Mouse (Mus musculus): ENCODE measurements around the gene B230118H07Rik. TPM values are rescaled to one million over a fixed set of nuclear protein-coding genes. Genes with fewer than 3 reads are reported as not detected.

B230118H07Rik gene
- polyA plus RNA-seq, 1 experiment from 2014 or later, result 60.3 TPM

GRCm38 (mm10) chr2:101581418-101581817 lies 67.9 kb downstream of the B230118H07Rik start:
- Histone ChIP-seq H3K27ac (ENCODE audit: low read length) (peak overlapping the region; percentile 57), H3K4me1 (ENCODE audit: control insufficient read depth, insufficient read depth, low read length) (no peaks in the 10 kb centered on the region), H3K4me3 (ENCODE audit: low read length) (no peak overlapping the region), H3K9me3 (replicated peaks; ENCODE audit: control insufficient read depth, low read length) (no peaks in the 10 kb centered on the region), H3K27me3 (ENCODE audit: control insufficient read depth, insufficient read depth, low read length) (no peaks in the 10 kb centered on the region), H3K9ac (ENCODE audit: low read length) (no peak overlapping the region), H3K36me3 (ENCODE audit: control insufficient read depth, insufficient read depth) (0 out of 2 replicates have a peak, but pooled peaks cover 3% of the 10 kb centered on the region), H3K4me2 (ENCODE audit: low read depth, low read length) (no peak overlapping the region)
- ATAC-seq (replicated peaks; ENCODE audit: extremely low read depth, insufficient read depth, low FRiP score), result no peak; the same call in 1 of the 2 replicates
- 79% methylated on average over 3 of the region's 3 CpGs for WGBS

GRCm38 (mm10) chr2:101580977-101581376 lies 68.4 kb downstream of the B230118H07Rik start:
- no peak overlapping the region for H3K4me3 ChIP-seq (ENCODE audit: low read length)
- no peaks in the 10 kb centered on the region for H3K9me3 ChIP-seq (replicated peaks; ENCODE audit: control insufficient read depth, low read length)
- 0 out of 2 replicates have a peak, but pooled peaks cover 3% of the 10 kb centered on the region for H3K36me3 ChIP-seq (ENCODE audit: control insufficient read depth, insufficient read depth)
- ATAC-seq (replicated peaks; ENCODE audit: extremely low read depth, insufficient read depth, low FRiP score), result no peak
- no peak overlapping the region for H3K9ac ChIP-seq (ENCODE audit: low read length)
- H3K27me3 ChIP-seq (ENCODE audit: control insufficient read depth, insufficient read depth, low read length), result no peaks in the 10 kb centered on the region
- H3K4me2 ChIP-seq (ENCODE audit: low read depth, low read length), result no peak overlapping the region
- 73% methylated on average over 3 of the region's 3 CpGs for WGBS
- no peaks in the 10 kb centered on the region for H3K4me1 ChIP-seq (ENCODE audit: control insufficient read depth, insufficient read depth, low read length)
- H3K27ac ChIP-seq (ENCODE audit: low read length), result peak overlapping the region; percentile 57

- Histone ChIP-seq H3K4me3 (ENCODE audit: low read length) (no peak overlapping the region), H3K36me3 (ENCODE audit: control insufficient read depth, insufficient read depth) (0 out of 2 replicates have a peak, but pooled peaks cover 3% of the 10 kb centered on the region), H3K4me2 (ENCODE audit: low read depth, low read length) (no peak overlapping the region), H3K4me1 (ENCODE audit: control insufficient read depth, insufficient read depth, low read length) (no peaks in the 10 kb centered on the region), H3K27me3 (ENCODE audit: control insufficient read depth, insufficient read depth, low read length) (no peaks in the 10 kb centered on the region), H3K27ac (ENCODE audit: low read length) (no peak overlapping the region), H3K9ac (ENCODE audit: low read length) (no peak overlapping the region), H3K9me3 (replicated peaks; ENCODE audit: control insufficient read depth, low read length) (no peaks in the 10 kb centered on the region)
- 79% methylated on average over 1 of the region's 1 CpGs for WGBS
- no peak for ATAC-seq (replicated peaks; ENCODE audit: extremely low read depth, insufficient read depth, low FRiP score)
These were observed 68.9 kb downstream of the B230118H07Rik start for GRCm38 (mm10) chr2:101580428-101580827.

GRCm38 (mm10) chr2:101580027-101580426 lies 69.3 kb downstream of the B230118H07Rik start:
- Histone ChIP-seq H3K27ac (ENCODE audit: low read length) (no peak overlapping the region), H3K4me2 (ENCODE audit: low read depth, low read length) (no peak overlapping the region), H3K4me3 (ENCODE audit: low read length) (no peak overlapping the region), H3K9me3 (replicated peaks; ENCODE audit: control insufficient read depth, low read length) (no peaks in the 10 kb centered on the region), H3K36me3 (ENCODE audit: control insufficient read depth, insufficient read depth) (0 out of 2 replicates have a peak, but pooled peaks cover 3% of the 10 kb centered on the region), H3K9ac (ENCODE audit: low read length) (no peak overlapping the region), H3K27me3 (ENCODE audit: control insufficient read depth, insufficient read depth, low read length) (no peaks in the 10 kb centered on the region), H3K4me1 (ENCODE audit: control insufficient read depth, insufficient read depth, low read length) (no peaks in the 10 kb centered on the region)
- no peak for ATAC-seq (replicated peaks; ENCODE audit: extremely low read depth, insufficient read depth, low FRiP score)
- WGBS, result 73% methylated on average over 2 of the region's 2 CpGs

- Histone ChIP-seq H3K36me3 (ENCODE audit: control insufficient read depth, insufficient read depth) (no peaks in the 10 kb centered on the region), H3K4me3 (ENCODE audit: low read length) (no peak overlapping the region), H3K9ac (ENCODE audit: low read length) (no peak overlapping the region), H3K4me2 (ENCODE audit: low read depth, low read length) (no peak overlapping the region), H3K27me3 (ENCODE audit: control insufficient read depth, insufficient read depth, low read length) (no peaks in the 10 kb centered on the region), H3K27ac (ENCODE audit: low read length) (no peak overlapping the region), H3K9me3 (replicated peaks; ENCODE audit: control insufficient read depth, low read length) (no peaks in the 10 kb centered on the region), H3K4me1 (ENCODE audit: control insufficient read depth, insufficient read depth, low read length) (no peaks in the 10 kb centered on the region)
- 81% methylated on average over 4 of the region's 4 CpGs for WGBS
- ATAC-seq (replicated peaks; ENCODE audit: extremely low read depth, insufficient read depth, low FRiP score), result no peak
These were observed 72.1 kb downstream of the B230118H07Rik start for GRCm38 (mm10) chr2:101577243-101577642.

- no peak overlapping the region for H3K4me3 ChIP-seq (ENCODE audit: low read length)
- H3K36me3 ChIP-seq (ENCODE audit: control insufficient read depth, insufficient read depth), result no peaks in the 10 kb centered on the region
- no peak for ATAC-seq (replicated peaks; ENCODE audit: extremely low read depth, insufficient read depth, low FRiP score)
- no peak overlapping the region for H3K27ac ChIP-seq (ENCODE audit: low read length)
- no peaks in the 10 kb centered on the region for H3K27me3 ChIP-seq (ENCODE audit: control insufficient read depth, insufficient read depth, low read length)
- H3K4me2 ChIP-seq (ENCODE audit: low read depth, low read length), result no peak overlapping the region
- H3K9me3 ChIP-seq (replicated peaks; ENCODE audit: control insufficient read depth, low read length), result no peaks in the 10 kb centered on the region
- 75% methylated on average over 3 of the region's 5 CpGs for WGBS
- H3K9ac ChIP-seq (ENCODE audit: low read length), result no peak overlapping the region
- H3K4me1 ChIP-seq (ENCODE audit: control insufficient read depth, insufficient read depth, low read length), result no peaks in the 10 kb centered on the region
These were observed 80.1 kb downstream of the B230118H07Rik start for GRCm38 (mm10) chr2:101569230-101569629.

- Histone ChIP-seq H3K4me3 (ENCODE audit: low read length) (no peak overlapping the region), H3K27me3 (ENCODE audit: control insufficient read depth, insufficient read depth, low read length) (no peaks in the 10 kb centered on the region), H3K36me3 (ENCODE audit: control insufficient read depth, insufficient read depth) (no peaks in the 10 kb centered on the region), H3K4me2 (ENCODE audit: low read depth, low read length) (no peak overlapping the region), H3K9me3 (replicated peaks; ENCODE audit: control insufficient read depth, low read length) (no peaks in the 10 kb centered on the region), H3K9ac (ENCODE audit: low read length) (no peak overlapping the region), H3K27ac (ENCODE audit: low read length) (no peak overlapping the region), H3K4me1 (ENCODE audit: control insufficient read depth, insufficient read depth, low read length) (no peaks in the 10 kb centered on the region)
- WGBS, result 74% methylated on average over 2 of the region's 2 CpGs
- ATAC-seq (replicated peaks; ENCODE audit: extremely low read depth, insufficient read depth, low FRiP score), result no peak
These were observed 81.8 kb downstream of the B230118H07Rik start for GRCm38 (mm10) chr2:101567490-101567889.

GRCm38 (mm10) chr2:101563776-101564175 lies 85.6 kb downstream of the B230118H07Rik start:
- Histone ChIP-seq H3K4me1 (ENCODE audit: control insufficient read depth, insufficient read depth, low read length) (no peaks in the 10 kb centered on the region), H3K9ac (ENCODE audit: low read length) (no peak overlapping the region), H3K9me3 (replicated peaks; ENCODE audit: control insufficient read depth, low read length) (no peaks in the 10 kb centered on the region), H3K4me2 (ENCODE audit: low read depth, low read length) (no peak overlapping the region), H3K4me3 (ENCODE audit: low read length) (no peak overlapping the region), H3K36me3 (ENCODE audit: control insufficient read depth, insufficient read depth) (no peaks in the 10 kb centered on the region), H3K27me3 (ENCODE audit: control insufficient read depth, insufficient read depth, low read length) (no peaks in the 10 kb centered on the region), H3K27ac (ENCODE audit: low read length) (peak overlapping the region; percentile 59)
- WGBS, result 74% methylated on average over 4 of the region's 4 CpGs
- ATAC-seq (replicated peaks; ENCODE audit: extremely low read depth, insufficient read depth, low FRiP score), result no peak

GRCm38 (mm10) chr2:101563206-101563605 lies 86.1 kb downstream of the B230118H07Rik start:
- no peaks in the 10 kb centered on the region for H3K27me3 ChIP-seq (ENCODE audit: control insufficient read depth, insufficient read depth, low read length)
- H3K27ac ChIP-seq (ENCODE audit: low read length), result peak overlapping the region; percentile 59
- no peaks in the 10 kb centered on the region for H3K36me3 ChIP-seq (ENCODE audit: control insufficient read depth, insufficient read depth)
- H3K9me3 ChIP-seq (replicated peaks; ENCODE audit: control insufficient read depth, low read length), result no peaks in the 10 kb centered on the region
- 72% methylated on average over 6 of the region's 6 CpGs for WGBS
- H3K9ac ChIP-seq (ENCODE audit: low read length), result no peak overlapping the region
- no peaks in the 10 kb centered on the region for H3K4me1 ChIP-seq (ENCODE audit: control insufficient read depth, insufficient read depth, low read length)
- no peak overlapping the region for H3K4me2 ChIP-seq (ENCODE audit: low read depth, low read length)
- H3K4me3 ChIP-seq (ENCODE audit: low read length), result no peak overlapping the region
- no peak for ATAC-seq (replicated peaks; ENCODE audit: extremely low read depth, insufficient read depth, low FRiP score)
